Mouse (Mus musculus): ENCODE results near the gene Ggn. TPM values are rescaled to one million over a fixed set of nuclear protein-coding genes. Genes with fewer than 3 reads are reported as not detected.
"Not testable (repeated sequence)": the region's sequence is repeated elsewhere in the genome, so short reads cannot be mapped to it uniquely, and the experiment has no call there.

Ggn gene
- total RNA-seq, 2 experiments from 2014 or later = 0.25 to 0.26 TPM

DNA sequence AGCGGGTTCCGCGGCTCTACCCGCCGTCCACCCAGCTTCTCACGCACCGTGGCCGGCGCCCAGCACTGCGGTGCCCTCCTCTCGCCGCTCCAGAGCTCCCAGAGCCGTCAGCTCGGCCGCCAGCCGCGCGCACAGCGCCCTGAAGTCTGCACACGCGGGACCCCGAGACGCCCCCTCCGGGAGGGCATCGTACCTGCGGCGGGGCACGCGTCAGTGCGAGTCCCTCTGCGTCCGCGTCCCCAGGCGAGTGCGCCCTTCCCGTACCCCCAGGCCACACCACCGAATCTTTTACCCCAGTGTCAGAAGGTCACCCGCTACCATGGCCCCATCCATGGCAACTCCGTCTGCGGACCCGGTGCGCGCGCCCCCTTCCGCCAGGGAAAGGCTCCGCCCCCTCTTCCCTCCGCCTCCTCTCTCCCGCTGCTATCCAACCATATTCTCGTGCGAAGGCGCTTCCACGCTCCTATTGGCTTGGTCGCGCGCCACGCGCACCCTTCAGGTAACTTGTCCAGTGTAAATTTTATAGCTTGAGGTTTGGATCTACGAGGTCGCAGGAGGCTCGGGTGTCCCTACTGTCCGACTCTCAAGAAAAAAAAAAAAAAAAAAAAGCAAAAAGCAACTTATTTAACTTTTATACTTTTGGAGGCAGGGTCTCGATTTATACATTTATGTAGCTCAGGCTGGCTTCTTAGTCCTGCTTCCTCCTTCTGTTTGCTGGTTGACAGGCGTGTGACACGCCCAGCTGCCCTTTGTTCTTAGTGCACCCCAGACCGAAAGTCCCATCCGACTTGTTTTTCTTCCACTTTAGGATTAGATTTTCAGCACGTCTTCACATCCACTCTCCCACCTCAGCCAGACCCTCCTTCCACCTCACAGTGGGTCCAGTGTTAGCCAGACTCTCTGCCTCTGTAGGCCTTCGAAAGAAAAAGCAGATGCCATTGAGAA is 13.9 kb upstream of the Ggn start, which contains the start of gene Fam98c:
Gene Fam98c, minus strand, starts transcription at position 397 of the 945 bp plus-strand sequence.
- peak; percentile 74 to 77 for DNase-seq
- intact Hi-C loops (cut with DNase I) = no loop called here

GRCm38 (mm10) chr7:29158264-29158663 is 11.7 kb upstream of the Ggn start:
- no peak for DNase-seq
- intact Hi-C loops (cut with DNase I) = no loop called here

DNA sequence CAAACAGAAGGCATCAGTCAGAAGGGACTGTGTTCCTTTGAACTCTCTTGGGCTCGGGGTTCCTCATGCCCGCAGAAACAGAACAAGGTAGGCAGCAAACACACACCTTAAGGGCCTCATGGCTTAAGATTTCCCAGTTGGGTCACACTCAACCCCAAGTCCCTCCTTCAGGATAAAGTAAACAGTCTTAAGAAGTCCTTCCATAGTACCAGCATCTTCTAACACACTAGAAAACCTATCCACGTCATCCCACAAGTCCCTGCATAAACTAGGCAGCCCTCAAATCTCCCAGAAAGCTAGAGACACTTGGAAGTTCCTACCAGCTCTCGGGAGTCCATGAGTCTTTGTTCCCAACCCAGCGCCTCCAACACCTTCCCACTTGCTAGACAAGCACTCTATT is 7.7 kb upstream of the Ggn start:
- DNase-seq = no peak
- intact Hi-C loops (cut with DNase I) = no loop called here

- DNase-seq = no peak
- intact Hi-C loops (cut with DNase I) = no loop called here
Observed at GRCm38 (mm10) chr7:29162750-29163525, 7.1 kb upstream of the Ggn start.

GRCm38 (mm10) chr7:29167656-29168055 is 2.4 kb upstream of the Ggn start:
- no peak for DNase-seq
- intact Hi-C loops (cut with DNase I) = no loop called here

GRCm38 (mm10) chr7:29168121-29168695 is 1.8 kb upstream of the Ggn start:
- no peak for DNase-seq
- intact Hi-C loops (cut with DNase I) = no loop called here

- intact Hi-C loops (cut with DNase I) = no loop called here
- no peak for DNase-seq
Observed at GRCm38 (mm10) chr7:29168791-29169230, 1.2 kb upstream of the Ggn start.

DNA sequence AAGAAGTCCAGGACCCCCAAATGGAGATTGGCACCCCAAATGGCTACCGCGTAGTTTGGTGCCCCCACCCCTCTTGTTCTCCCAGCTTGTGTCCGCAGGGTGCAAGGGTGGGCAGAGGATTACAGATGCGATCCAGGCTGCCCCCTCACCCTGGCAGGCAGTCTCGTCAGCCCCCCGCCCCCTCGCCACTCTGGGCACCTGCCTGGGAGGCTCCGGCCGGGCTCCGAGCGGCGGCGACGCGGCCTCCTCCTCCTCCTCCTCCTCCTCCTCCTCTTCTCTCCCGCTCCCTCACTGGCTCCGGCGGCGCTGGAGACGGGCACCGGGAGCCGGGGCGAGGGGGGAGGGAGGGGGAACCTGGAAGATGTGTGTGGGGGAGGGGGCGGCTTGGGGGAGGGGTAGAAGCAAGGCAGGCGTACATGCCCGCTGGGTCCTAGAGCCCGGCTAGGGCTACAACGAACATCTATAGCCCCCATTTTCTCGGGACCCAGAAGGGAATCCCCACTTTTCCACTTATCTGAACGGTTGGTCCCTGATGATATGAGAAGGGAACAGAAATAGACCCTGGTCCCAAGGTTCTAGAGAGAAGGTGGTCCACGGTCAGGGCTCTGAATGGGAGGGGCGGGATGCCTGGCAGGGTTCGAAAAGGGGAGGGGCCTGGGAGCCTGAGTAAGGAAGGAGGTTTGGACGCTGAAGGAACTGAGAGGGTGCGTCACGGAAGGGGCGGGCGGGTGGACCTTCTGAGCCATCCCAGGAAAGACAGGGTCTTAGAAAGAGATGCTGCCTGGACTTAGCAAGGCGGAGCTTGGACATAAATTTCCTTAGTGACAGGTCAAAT is 562 bp upstream of the Ggn start:
- peak; percentile 73 to 74 for DNase-seq
- intact Hi-C loops (cut with DNase I) = no loop called here

DNA sequence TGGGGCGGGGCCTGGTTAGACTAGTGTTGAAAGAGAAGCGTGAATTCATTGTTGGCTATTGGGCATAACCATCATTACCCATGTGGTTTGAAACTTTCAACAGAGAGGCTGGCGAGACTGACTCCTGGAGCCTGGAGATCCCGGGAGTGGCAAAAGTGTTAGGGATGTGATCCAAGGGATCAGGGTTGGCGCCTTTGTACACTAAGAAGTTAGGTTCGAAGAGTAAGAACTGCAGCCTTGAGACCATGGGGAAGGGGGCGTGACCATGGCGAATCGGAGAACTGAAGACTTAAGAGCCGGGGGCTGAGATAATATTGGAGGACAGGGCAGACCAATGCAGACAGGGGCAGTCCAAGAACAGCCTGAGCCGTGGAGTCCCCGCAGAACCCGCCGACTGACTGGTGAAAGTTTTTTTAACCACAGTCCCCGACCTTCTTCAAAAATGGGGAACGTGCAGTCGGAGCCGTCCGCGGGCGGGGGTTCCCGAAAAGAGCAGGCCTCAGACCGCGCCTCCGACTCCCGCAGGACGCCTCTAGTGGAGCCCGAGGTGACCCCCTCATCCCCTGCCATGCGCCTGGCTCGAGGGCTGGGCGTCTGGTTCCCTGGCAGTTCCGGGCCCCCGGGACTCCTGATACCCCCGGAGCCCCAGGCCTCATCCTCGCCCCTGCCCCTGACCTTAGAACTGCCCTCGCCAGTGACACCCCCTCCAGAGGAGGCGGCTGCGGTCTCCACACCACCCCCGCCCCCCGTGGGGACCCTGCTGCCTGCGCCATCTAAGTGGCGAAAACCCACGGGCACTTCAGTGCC is 948 bp downstream of the Ggn start:
- DNase-seq = no peak
- intact Hi-C loops (cut with DNase I) = no loop called here

- intact Hi-C loops (cut with DNase I) = no loop called here
Observed at GRCm38 (mm10) chr7:29171562-29172097, 1.6 kb downstream of the Ggn start.

DNA sequence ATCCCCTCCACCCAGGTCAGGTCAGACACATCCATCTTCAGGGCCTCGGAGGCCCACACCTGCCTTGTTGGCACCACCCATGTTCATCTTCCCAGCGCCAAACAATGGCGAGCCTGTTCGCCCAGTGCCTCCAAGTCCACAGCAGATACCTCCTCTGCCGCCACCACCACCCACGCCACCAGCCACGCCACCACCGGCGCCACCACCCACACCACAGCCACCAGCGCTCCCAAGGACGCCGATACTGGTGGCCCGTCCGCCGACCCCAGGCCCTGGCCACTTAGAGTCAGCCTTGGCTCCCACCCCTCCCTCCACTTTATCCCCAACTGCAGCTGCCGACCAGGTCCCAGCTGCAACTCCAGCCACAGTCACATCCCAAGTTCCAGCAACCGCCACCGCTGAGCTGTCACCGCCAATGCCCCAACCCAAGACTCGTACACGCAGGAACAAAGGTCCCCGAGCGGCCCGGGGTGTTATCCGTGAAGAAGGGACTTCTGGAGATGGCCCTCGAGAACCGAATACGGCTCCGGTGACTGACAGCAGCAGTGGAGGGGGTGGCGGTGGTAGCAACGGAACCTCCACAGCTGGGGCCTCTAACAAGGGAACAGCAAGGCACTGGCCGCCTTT is 2.5 kb downstream of the Ggn start:
- DNase-seq = no peak
- intact Hi-C loops (cut with DNase I) = no loop called here

More at GRCm38 (mm10) chr7:29171562-29172097, 1.6 kb downstream of the Ggn start:
- no peak for DNase-seq

- intact Hi-C loops (cut with DNase I) = no loop called here
- DNase-seq = no peak
Observed at GRCm38 (mm10) chr7:29178106-29178505, 8.1 kb downstream of the Ggn start.

GRCm38 (mm10) chr7:29179323-29179722 is 9.3 kb downstream of the Ggn start:
- no peak for DNase-seq
- intact Hi-C loops (cut with DNase I) = no loop called here

DNA sequence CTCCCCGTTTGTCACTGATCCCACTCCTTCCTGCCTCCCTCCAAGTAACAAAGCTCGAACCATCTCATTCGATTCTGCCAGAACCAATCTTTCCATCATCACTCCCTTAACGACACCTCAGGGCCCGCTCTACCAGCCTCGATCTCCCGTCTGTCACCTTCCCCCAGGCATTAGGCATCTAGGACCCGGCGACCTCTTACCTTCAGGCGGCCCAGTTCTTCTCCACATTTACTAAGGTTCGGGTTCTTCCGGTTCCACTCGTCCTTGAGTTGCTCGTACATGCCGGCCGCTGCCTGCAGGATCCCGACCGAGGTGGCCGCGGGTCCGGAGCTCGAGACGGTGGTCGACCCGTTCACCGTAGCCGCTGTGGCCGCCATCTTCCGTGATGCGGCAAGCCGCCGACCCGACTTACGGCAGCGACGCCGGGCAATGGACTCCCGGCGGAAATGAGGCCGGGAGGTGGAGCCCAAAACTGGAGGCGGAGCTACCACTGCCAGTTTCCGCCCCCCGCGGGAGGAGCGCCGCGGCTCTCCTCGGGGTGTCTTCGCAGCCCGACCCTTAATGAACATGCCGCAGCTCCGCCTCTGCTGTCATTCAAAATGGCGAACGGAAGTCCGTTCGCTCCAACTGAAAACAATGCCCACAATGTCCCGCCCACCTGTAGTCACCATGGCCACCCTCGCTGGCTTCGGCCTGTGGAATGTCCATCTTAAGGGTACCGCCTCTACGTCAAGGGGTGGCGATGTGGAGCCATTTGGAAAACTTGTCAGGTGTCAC is 10.3 kb downstream of the Ggn start, which contains the start of gene Psmd8:
Gene Psmd8, minus strand, starts transcription at position 625 of the 777 bp plus-strand sequence.
- intact Hi-C loops (cut with DNase I) = loop anchor here (2.0 kb wide), 1 partner anchor 59 kb away; the partner anchor contains the start of gene Yif1b
- peak; percentile 93 to 97 for DNase-seq

DNA sequence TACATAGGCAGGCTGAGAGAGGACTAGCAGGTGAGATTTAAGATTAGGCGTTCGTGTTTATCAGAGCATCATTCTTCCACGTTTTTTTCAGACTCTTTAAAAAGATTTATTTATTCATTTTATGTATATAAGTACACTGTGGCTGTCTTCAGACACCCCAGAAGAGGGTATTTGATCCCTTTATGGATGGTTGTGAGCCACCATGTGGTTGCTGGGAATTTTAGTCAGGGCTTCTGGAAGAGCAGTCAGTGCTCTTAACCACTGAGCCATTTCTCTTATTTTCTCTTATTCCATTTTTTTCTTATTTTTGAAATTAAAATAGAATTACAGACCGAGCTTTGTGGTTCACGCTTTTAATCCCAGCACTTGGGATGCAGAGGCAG is 10.8 kb downstream of the Ggn start:
- DNase-seq = no peak
- intact Hi-C loops (cut with DNase I) = loop anchor here (2.0 kb wide), 1 partner anchor 58 kb away; the partner anchor contains the start of gene Yif1b

DNA sequence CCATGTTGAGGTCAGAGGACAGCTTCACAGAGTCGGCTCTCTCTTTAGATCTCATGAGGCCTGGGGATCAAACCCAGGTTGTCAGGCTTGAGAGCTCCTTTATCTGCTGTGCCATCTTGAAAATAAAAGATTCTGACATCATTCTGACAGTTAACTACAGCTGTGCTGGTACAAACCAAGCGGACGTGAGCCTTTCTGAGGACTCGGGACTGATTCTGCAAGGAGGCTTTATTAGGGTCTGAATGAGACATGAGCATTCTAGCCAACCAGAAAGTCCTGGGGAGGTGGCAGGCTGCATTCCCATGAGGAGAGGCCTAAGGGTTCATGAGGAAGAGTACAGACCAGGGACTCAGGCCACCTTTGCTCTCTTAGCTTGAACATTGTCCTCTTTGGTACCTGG is 11.3 kb downstream of the Ggn start:
- intact Hi-C loops (cut with DNase I) = loop anchor here (2.0 kb wide), 1 partner anchor 57 kb away; the partner anchor contains the start of gene Yif1b
- DNase-seq = not testable (repeated sequence)

DNA sequence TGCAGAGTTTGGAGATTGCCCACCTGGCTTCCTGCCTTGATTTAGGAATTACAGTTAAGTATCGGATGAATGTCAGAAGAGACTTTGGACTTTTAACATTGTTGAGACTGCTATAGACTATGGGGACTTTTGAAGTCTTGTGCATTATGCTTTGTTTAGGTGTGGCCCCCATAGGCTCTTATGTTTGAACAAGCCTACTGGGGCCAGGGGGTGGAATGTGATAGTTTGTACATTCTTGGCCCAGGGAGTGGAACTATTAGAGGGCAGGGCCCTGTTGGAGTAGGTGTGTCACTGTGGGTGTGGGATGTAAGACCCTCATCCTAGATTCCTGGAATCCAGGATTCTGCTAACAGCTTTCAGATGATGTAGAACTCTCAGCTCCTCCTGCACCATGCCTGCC is 24.2 kb downstream of the Ggn start:
- intact Hi-C loops (cut with DNase I); DNase-seq: not testable (repeated sequence)

All from gastrocnemius, postnatal 36 days (tissue).